Mouse (Mus musculus): ENCODE results near the gene Ptx4.
A peak's percentile ranks its signal among the peaks of the same experiment; 100 is the strongest.
"Not testable (repeated sequence)": the region's sequence is repeated elsewhere in the genome, so short reads cannot be mapped to it uniquely, and the experiment has no call there.

Ptx4 gene

DNA sequence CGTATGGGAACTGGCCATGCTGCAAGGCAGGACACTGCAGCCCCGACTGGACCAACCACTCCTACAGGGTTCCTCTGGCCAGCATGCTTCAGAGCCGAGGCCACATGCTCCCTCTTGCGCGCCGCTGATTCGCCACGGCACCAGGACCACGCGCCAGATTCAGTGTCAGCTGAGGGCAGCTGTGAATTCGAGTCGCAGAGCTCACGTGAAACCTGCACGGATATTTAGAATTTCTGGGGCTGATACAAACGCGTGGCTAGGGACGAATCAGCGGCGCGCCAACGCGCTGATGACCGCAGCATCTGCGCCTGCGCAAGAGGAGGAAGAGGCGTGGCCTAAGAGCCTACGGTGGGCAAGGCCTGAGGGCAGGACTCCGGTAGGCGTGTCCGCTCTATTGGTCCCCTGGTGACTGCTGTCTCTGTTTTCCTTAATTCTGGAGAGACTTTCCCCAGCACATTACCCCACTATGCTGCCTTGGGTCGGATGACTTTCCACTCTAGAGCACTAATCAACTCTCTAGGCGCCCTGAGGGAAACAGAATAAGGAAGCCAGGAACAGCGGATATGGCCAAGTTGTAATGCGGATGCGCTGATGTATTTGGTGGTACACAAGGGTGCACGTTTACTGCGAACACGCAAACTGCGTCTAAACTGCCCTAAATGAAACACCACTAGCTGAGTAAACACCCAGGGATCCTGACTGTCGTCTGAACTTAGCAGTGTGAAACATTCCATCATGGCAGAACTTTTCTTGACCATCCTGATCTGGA lies 4.7 kb upstream of the Ptx4 start, which contains the start of gene Telo2:
Gene Telo2, minus strand, starts transcription at position 304 of the 769 bp plus-strand sequence.
- peak; percentile 90 for DNase-seq (ENCODE audit: inconsistent ontology term)

DNA sequence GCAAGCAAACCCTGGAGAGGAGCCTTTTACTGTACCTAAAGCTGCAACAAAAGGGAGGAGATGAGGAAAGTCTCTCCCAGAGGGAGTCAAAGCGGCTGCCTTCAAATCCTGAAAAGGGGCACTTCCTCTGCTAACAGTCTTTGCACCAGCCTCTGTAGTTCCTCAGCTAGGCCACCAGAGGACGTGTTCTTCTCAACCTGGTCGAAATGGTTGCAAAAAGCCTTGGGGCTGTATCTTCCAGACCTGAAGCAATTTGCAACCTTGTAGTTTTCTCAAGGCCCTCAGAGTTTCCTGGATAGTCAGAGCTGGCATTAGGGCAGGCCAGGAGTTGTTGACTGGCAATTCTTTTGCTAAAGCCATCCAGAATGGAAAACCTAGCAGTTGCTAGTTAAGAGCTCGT lies 3.3 kb upstream of the Ptx4 start:
- no peak for DNase-seq (ENCODE audit: inconsistent ontology term)

DNA sequence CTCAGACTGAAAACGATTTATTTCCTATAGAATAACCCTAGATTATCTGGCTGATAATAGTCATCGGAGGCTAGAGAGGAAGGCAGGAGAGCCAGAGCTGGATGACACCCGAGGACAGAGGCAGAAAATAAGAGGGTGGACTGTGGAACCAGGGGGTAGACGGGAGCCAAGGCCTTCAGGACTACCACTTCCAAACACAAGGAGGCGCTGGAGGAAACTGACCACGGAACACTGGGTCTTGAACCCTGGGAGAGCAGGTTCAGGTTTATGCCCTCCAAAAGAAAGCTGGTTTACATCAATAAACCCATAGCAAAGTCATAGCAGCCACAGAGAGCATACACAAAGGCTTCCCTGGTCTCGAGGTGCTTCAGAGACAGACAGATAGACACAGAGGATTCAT lies 3.4 kb downstream of the Ptx4 start:
- no peak for DNase-seq (ENCODE audit: inconsistent ontology term)

GRCm38 (mm10) chr17:25125442-25126060 lies 5.0 kb downstream of the Ptx4 start:
- DNase-seq (ENCODE audit: inconsistent ontology term) = not testable (repeated sequence)

- no peak for DNase-seq (ENCODE audit: inconsistent ontology term)
These were observed 6.5 kb downstream of the Ptx4 start for GRCm38 (mm10) chr17:25127079-25127478.

- DNase-seq (ENCODE audit: inconsistent ontology term) = no peak
These were observed 7.1 kb downstream of the Ptx4 start for GRCm38 (mm10) chr17:25127681-25128080.

DNA sequence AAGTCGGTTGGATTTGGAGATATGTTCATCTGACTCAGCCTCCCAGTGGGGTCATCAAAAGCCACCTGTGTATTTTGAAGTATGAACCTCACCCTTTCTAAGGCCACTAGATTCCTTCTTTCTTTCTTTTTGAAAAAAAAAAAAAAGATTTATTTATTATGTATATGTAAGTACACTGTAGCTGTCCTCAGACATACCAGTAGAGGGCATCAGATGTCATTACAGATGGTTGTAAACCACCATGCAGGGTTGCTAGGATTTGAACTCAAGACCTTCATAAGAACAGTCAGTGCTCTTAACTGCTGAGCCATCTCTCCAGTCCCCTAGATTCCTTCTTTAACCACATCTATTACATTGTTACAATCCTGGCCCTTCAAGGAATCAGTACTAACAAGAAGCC lies 9.5 kb downstream of the Ptx4 start:
- no peak for DNase-seq (ENCODE audit: inconsistent ontology term)

DNA sequence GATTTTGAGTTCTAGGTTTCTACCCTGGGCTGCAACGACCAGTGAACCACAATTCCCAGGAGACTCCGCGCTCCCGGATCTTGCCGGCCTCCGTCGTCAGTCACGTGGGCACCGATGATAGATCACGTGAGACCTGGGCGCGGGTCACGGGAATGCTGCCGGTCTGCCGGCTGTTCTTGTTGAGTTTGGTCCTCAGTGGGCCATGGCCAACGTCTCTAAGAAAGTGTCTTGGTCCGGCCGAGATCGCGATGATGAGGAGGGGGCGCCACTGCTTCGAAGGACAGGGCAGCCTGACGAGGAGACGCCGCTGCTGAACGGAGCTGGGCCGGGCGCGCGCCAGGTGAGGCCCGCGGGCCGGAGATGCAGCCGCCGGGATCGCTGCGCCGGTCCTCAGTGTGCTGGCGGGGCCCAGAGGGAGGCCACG lies 12.7 kb downstream of the Ptx4 start, which contains the start of gene Clcn7:
Gene Clcn7, plus strand, starts transcription at position 117 of the 424 bp plus-strand sequence.
- DNase-seq (ENCODE audit: inconsistent ontology term) = peak; percentile 86

DNA sequence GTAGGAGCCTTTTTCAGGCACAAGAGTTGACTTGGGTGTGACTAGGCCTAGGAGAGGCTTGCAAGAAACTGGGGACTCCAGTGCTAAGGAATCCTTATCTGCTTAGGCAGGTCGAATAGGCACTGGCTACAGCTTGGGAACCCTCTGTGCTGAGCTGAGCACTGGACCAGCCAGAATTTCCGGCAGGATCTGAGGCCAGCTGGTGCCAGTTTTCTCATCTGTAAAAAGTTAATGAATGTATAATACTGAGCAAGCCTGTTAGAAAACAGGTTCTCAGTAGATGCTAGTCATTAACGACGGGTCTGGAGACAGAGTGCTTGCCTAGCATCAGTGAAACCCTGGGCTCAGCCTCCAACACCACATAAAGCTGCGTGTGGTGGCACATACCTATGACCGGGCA lies 15.1 kb downstream of the Ptx4 start:
- no peak for DNase-seq (ENCODE audit: inconsistent ontology term)

DNA sequence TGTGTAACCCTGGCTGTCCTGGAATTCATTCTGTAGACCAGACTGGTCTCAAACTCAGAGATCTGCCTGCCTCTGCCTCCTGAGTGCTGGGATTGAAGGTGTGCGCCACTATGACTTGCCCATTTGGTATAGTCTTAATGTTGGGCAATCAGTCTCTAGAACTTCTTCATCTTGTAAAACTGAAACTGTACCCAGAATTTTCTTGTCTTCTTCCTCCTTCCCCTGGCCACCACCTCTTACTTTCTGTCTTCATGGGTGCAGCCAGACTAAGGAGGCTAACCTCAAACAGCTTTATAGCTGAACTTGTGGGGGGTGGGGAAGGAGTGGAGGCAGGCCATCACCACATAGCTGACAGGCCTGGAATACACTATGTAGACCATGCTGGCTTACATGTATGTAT lies 18.2 kb downstream of the Ptx4 start:
- DNase-seq (ENCODE audit: inconsistent ontology term) = no peak

DNA sequence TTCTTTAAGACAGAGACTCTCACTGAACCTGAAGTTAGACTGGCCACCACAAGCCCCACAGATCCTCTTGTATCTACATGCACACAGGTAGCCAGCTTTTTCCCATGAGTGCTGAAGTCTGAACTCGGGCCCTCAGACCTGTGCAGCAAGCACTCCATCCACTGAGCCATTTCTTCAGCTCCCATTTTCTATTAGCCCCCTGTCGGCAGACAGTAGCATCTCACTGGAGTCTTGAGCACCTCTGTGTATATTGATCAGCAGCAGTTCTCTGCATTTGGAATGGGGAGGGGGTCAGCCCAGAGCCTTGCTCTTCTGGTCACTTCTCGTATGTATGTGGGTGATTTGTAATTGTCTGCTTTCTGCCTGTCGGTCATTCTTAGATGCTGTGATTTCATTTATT lies 19.4 kb downstream of the Ptx4 start:
- DNase-seq (ENCODE audit: inconsistent ontology term) = no peak

DNA sequence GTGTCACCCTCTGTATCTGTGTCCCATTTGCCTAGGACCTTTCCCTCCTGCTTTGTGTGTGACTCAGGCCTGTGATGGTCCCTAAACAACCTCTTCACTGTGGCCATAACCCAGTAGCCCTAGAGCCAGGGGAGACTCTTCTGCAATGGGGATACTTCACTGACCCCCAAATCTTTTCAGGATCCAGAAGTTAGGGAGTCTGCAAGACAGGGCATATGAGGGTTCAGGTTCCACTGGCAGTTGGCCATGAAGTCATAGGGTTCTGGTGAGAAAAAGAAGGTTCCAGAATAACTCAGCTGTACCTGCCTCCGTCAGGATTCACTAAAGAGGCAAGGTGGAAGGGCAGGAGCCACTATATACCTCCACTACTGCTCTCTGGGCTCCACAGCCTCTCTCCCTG lies 41.6 kb downstream of the Ptx4 start, which contains the start of gene Ccdc154:
Gene Ccdc154, plus strand, starts transcription at position 301 of the 400 bp plus-strand sequence.
- DNase-seq (ENCODE audit: inconsistent ontology term) = no peak

GRCm38 (mm10) chr17:25163387-25163786 lies 42.8 kb downstream of the Ptx4 start:
- no peak for DNase-seq (ENCODE audit: inconsistent ontology term)

- no peak for DNase-seq (ENCODE audit: inconsistent ontology term)
These were observed 44.2 kb downstream of the Ptx4 start for GRCm38 (mm10) chr17:25164770-25165169.

DNA sequence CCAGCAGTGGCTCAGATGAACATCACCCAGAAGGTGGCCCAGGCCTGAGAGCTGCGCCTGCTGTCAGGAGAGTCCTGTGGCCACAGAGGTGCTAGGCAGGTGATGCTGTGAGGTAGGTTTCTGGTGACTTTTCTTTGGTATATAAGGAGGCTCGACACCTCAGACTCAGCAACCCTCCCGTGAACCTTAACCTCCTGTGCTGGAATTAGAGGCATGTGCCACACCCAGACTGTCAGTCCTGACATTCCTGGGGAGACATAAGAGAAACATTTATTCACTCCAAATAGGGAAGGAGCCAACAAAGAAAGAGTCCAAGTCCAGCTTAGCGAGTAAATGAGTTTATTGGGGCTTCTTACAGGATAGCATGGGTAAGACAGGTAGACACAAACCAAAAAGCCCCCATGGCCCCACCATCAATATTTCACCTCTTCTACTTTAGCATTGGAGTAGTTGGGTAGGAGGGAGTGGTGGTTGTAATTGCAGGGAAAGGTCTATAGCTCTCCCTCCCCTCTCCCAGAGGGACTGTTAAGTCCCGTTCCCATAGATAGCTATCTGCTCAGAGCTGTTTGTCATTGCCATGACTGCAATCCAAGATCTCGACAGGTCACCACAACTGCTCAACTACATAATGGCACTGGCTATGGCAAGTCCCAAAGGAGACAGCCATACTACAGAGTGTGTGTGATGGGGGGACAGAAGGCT lies 45.6 kb downstream of the Ptx4 start:
- DNase-seq (ENCODE audit: inconsistent ontology term) = no peak

- no peak for DNase-seq (ENCODE audit: inconsistent ontology term)
These were observed 49.1 kb downstream of the Ptx4 start for GRCm38 (mm10) chr17:25169706-25170105.

- DNase-seq (ENCODE audit: inconsistent ontology term) = no peak
These were observed 52.0 kb downstream of the Ptx4 start for GRCm38 (mm10) chr17:25172558-25172957.
